Mouse (Mus musculus): ENCODE results near the gene Hykk. TPM values are rescaled to one million over a fixed set of nuclear protein-coding genes. Genes with fewer than 3 reads are reported as not detected.
"Not testable (repeated sequence)": the region's sequence is repeated elsewhere in the genome, so short reads cannot be mapped to it uniquely, and the experiment has no call there.

Hykk gene
- polyA plus RNA-seq, 1 experiment from 2014 or later, result 9.5 TPM

DNA sequence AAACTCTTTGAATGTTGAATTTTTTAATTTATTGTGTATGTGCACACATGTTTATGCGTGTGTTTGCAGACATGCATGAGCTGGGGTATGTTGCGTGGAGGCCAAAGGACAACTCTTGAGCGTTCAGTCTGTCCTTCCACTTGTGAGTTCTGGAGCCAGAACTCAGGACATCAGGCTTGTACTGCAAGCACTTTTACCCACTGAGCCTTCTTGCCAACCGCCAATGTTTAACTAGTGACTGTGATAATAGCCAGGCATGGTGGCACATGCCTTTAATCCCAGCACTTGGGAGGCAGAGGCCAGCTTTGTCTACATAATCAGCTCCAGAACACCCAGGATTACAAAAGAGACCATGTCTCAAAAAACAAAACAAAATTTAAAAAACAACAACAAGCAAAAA, 25.0 kb downstream of the Hykk start:
- H3K4me3 ChIP-seq (replicated peaks), result no peak overlapping the region
- ATAC-seq (replicated peaks; ENCODE audit: low FRiP score), result no peak
- WGBS, result 92% methylated on average over 4 of the region's 4 CpGs

DNA sequence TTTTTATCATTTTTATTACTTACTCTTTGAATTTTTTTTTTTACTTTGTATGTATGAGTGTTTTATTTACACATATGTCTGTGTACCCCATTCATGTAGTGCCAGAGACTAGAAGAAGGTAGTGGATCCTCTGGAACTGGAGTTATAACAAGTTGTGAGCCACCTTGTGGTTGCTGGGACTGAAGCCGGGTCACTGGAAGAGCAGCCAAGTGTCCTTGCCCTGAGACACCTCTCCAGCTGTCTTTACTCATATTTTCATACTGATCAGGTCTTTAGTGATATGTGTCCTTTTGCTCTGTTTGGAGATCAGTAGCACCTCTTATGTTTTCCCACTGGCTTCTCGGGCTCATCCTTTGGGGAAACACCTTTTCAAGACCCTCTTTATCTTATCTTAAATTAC, 27.4 kb downstream of the Hykk start:
- ATAC-seq (replicated peaks; ENCODE audit: low FRiP score), result no peak
- no peak overlapping the region for H3K4me3 ChIP-seq (replicated peaks)
- 70% methylated on average over 2 of the region's 2 CpGs for WGBS
- no peaks in the 10 kb centered on the region for H3K36me3 ChIP-seq
- H3K4me2 ChIP-seq, result no peak overlapping the region
- no peak overlapping the region for H3K9ac ChIP-seq
- H3K27ac ChIP-seq, result no peak overlapping the region
- no peaks in the 10 kb centered on the region for H3K9me3 ChIP-seq (replicated peaks)
- no peaks in the 10 kb centered on the region for H3K4me1 ChIP-seq
- no peaks in the 10 kb centered on the region for H3K27me3 ChIP-seq

More for the DNA sequence above, 25.0 kb downstream of the Hykk start:
- H3K27ac ChIP-seq, result no peak overlapping the region
- H3K9me3 ChIP-seq (replicated peaks), result no peaks in the 10 kb centered on the region
- no peaks in the 10 kb centered on the region for H3K27me3 ChIP-seq
- H3K9ac ChIP-seq, result no peak overlapping the region
- no peaks in the 10 kb centered on the region for H3K36me3 ChIP-seq
- H3K4me1 ChIP-seq, result no peaks in the 10 kb centered on the region
- H3K4me2 ChIP-seq, result no peak overlapping the region

DNA sequence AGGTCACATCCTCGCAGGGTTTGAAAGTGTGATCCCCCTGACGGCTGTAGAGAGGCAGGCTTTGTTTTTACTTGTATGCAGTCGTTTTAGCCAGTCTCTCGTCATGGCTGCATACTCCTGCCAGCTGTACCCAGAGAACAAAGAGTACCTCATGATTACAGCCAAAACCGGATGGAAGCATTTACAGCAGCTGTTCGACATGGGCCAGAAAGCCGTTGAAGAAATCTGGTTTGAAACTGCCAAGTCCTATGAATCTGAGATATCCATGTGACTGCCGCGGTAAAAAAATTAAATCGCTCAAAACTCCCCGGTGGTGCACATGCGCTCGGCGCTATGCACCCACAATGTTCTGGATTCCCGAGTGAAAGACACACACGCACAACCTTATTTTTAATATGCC, 29.2 kb downstream of the Hykk start:
- ATAC-seq (replicated peaks; ENCODE audit: low FRiP score), result no peak
- Histone ChIP-seq H3K4me1 (peaks cover under 1% of the 10 kb centered on the region; the same call in 1 of the 2 replicates), H3K27ac (no peak overlapping the region), H3K4me3 (replicated peaks) (no peak overlapping the region), H3K4me2 (no peak overlapping the region), H3K27me3 (no peaks in the 10 kb centered on the region), H3K9ac (no peak overlapping the region), H3K36me3 (no peaks in the 10 kb centered on the region), H3K9me3 (replicated peaks) (no peaks in the 10 kb centered on the region)
- WGBS, result 72% methylated on average over 16 of the region's 16 CpGs

DNA sequence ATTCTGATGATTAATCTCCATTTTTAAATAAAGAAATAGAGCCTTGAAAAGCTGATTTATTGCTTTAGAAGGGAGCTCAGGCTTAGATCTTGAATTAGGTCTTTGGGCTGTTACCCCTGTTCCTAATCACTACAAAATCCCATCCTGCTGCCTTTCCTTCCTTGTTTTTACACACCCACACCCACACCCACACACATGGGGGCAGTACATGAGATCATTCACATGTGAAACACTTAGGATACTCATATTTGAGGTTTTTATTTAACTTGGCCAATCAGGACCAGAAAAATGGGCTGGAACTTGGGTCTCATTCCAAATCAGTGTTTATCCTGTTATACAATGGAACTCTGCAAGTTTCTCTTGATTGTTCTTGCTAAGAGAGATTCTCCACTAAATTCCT, 32.4 kb downstream of the Hykk start:
- Histone ChIP-seq H3K27ac (no peak overlapping the region), H3K4me3 (replicated peaks) (no peak overlapping the region), H3K4me2 (no peak overlapping the region), H3K36me3 (peaks cover 22% of the 10 kb centered on the region), H3K9ac (no peak overlapping the region), H3K27me3 (no peaks in the 10 kb centered on the region), H3K9me3 (replicated peaks) (no peaks in the 10 kb centered on the region), H3K4me1 (peaks cover 13% of the 10 kb centered on the region)
- ATAC-seq (replicated peaks; ENCODE audit: low FRiP score), result no peak

DNA sequence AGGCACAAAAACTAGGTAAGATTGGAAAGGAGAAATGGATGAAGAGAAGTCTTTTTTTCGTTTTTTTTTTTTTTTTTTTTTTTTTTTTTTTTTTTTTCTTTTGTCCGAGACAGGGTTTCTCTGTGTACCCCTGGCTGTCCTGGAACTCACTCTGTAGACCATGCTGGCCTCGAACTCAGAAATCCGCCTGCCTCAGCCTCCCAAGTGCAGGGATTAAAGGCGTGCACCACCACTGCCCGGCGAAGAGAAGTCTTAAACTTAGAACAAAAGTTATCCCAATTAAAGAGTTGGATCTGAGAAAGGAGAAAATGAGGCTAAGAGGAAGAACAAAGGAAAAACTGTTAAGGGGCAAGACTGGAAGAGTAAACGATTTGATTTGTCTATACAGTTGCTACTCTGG, 33.1 kb downstream of the Hykk start:
- WGBS, result 41% methylated on average over 8 of the region's 8 CpGs
- H3K4me2 ChIP-seq, result peak overlapping the region; percentile 77
- H3K9me3 ChIP-seq (replicated peaks); H3K27me3 ChIP-seq: not testable (repeated sequence)
- H3K9ac ChIP-seq, result peak overlapping the region; percentile 19; the same call in 1 of the 2 replicates
- peak overlapping the region; percentile 95 for H3K4me3 ChIP-seq (replicated peaks)
- peaks cover 28% of the 10 kb centered on the region for H3K36me3 ChIP-seq
- ATAC-seq (replicated peaks; ENCODE audit: low FRiP score), result 0 out of 2 replicates have a peak, but pooled peaks have one; percentile 7
- H3K27ac ChIP-seq, result peak overlapping the region; percentile 98
- H3K4me1 ChIP-seq, result peaks cover 13% of the 10 kb centered on the region

DNA sequence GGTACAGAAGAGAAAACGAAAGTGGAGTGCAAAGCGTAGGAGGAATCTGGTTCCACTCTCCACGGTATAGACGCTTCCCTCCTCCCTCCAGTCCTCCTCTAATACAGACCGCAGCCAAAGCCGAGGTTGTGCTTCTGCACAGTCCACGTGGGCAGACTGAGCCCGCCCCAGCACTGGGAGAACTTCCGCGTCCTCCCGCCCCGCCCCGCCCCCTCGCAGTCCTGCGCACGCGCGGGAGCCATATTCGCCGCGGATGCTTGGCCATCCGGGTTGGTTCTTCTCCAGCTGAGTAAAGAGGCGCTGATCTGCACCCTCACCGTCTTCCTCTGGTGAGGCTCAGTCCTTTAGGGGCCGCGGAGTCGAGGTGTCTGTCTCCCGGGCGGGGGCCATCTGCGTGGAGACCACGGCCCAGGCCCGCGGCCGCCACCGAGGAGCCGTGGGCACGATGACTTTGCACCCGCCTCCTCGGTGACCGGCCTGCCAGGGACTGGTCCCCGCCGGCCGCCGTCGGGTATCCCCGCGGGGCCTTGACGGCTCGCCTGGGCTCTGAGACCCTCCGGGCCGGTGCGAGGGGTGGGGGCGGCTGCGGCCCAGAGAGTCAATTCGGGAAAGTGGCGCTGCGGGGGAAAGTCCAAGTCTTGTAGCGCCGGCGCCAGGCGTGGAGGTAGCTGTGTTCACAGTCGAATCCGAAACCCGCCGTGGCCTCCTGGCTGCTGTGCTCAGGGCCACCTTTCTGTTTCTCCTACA, 33.7 kb downstream of the Hykk start, which contains the start of the genes Psma4 and AY074887:
Gene Psma4 (plus strand): TSS at position 216 of the 747 bp plus-strand sequence.
Gene AY074887 (minus strand): TSS at position 424 of the 747 bp plus-strand sequence.
- Histone ChIP-seq H3K4me3 (replicated peaks) (peak within 1 kb of the TSS; percentile 95), H3K36me3 (peaks cover 34% of the 10 kb centered on the region), H3K9ac (peak within 1 kb of the TSS; percentile 90), H3K27me3 (no peaks in the 10 kb centered on the region), H3K4me1 (peaks cover 15% of the 10 kb centered on the region), H3K9me3 (replicated peaks) (no peaks in the 10 kb centered on the region), H3K27ac (peak within 1 kb of the TSS; percentile 98), H3K4me2 (peak within 1 kb of the TSS; percentile 77)
- peak; percentile 100 for ATAC-seq (replicated peaks; ENCODE audit: low FRiP score)
- WGBS, result under 1% methylated on average over 65 of the region's 65 CpGs

DNA sequence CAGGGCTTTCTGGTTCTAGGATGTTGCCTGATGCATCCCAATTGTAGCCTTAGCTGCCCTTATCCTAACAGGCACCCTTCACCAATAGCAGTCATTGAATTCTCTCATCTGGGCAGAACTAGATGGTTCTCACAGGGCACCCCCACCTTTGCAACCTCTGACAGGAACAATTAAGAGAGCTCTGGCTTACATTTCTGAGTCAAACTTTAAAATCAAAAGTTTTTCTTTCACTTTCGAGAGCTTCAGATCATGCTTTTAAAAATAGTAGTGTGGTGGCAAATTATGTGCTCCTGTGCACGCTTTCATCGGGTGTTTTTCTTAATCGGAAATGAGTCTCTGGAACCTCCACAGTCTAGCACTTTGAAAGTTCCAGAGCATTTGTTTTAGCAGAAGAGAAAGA, 44.0 kb downstream of the Hykk start:
- Histone ChIP-seq H3K9ac (no peak overlapping the region), H3K36me3 (peaks cover 39% of the 10 kb centered on the region), H3K9me3 (replicated peaks) (no peaks in the 10 kb centered on the region), H3K4me1 (no peaks in the 10 kb centered on the region), H3K27ac (no peak overlapping the region), H3K4me2 (no peak overlapping the region), H3K4me3 (replicated peaks) (no peak overlapping the region), H3K27me3 (no peaks in the 10 kb centered on the region)
- WGBS, result 91% methylated on average over 4 of the region's 4 CpGs
- no peak for ATAC-seq (replicated peaks; ENCODE audit: low FRiP score)

DNA sequence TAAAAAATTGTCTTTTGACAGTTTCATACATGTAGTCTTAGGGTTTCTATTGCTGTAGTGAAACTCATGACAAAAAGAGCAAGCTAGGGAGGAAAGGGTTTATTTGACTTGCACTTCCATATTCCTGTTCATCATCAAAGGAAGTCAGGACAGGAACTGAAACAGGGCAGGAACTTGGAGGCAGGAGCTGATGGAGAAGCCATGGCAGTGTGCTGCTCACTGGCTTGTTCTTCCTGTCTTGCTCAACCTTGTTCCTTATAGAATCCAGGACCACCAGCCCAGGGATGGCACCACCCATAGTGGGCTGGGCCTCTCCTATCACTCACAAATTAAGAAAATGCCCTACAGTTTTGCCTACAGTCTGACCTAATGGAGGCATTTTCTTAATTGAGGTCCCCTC, 46.6 kb downstream of the Hykk start:
- no peak overlapping the region for H3K27ac ChIP-seq
- H3K9ac ChIP-seq, result no peak overlapping the region
- no peak overlapping the region for H3K4me2 ChIP-seq
- no peaks in the 10 kb centered on the region for H3K27me3 ChIP-seq
- ATAC-seq (replicated peaks; ENCODE audit: low FRiP score), result no peak
- no peaks in the 10 kb centered on the region for H3K9me3 ChIP-seq (replicated peaks)
- no peaks in the 10 kb centered on the region for H3K4me1 ChIP-seq
- H3K4me3 ChIP-seq (replicated peaks), result no peak overlapping the region
- H3K36me3 ChIP-seq, result peaks cover 15% of the 10 kb centered on the region

DNA sequence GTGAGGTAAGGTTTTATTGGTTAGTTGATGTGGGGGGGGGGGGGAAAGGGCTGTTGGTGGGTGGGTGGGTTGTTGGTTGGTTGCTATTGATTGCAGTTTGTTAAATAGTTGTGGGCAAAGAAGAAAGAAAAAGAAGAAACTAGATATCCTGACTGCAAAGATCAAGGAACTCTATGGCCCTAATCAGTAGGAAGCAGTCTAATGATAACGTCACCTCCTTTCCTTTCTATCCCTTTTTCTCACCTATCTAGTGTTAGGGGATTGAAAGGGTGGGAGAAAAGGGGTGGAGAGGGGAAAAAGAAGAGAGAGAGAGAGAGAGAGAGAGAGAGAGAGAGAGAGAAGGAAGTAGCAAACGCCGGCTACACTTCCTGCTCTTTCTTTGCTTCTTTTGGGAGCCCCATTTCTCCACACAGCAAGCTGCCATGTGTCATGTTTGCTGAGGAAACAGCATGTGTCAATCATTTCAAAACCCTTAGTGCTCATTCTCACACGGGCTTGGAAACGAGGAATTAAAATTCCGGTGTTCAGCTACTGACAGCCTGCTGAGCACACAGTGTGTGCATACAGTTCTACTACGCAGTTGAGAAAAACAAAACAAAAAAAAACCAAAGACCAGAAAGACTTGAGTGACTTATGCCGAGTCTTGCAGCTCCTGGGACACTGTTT, 53.0 kb downstream of the Hykk start:
- no peak overlapping the region for H3K9ac ChIP-seq
- H3K9me3 ChIP-seq (replicated peaks), result no peaks in the 10 kb centered on the region
- WGBS, result 70% methylated on average over 8 of the region's 8 CpGs
- no peak overlapping the region for H3K4me3 ChIP-seq (replicated peaks)
- H3K27me3 ChIP-seq, result no peaks in the 10 kb centered on the region
- H3K4me1 ChIP-seq, result no peaks in the 10 kb centered on the region
- ATAC-seq (replicated peaks; ENCODE audit: low FRiP score), result no peak
- no peaks in the 10 kb centered on the region for H3K36me3 ChIP-seq
- H3K4me2 ChIP-seq, result no peak overlapping the region
- H3K27ac ChIP-seq, result no peak overlapping the region

DNA sequence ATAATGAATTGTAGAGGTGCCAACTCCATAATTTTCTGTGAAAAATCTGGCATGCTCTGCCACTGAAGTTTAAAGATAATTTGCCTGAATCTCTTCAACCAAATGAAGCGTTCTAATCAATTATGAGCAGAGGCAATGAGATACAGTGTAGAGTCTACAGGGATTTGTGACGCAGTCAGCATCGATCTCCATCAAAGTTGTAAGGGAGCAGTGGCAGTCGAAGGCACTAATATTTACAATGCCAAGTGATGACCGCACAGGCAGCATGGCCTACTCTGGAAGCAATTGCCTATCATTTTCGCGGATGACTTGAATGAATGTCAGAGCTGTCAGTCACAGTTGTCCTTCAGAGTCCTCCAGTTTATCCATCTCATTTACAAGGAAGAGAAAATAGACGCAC, 63.6 kb downstream of the Hykk start, which contains the start of gene Chrna5:
Gene Chrna5 (plus strand): TSS at position 207 of the 400 bp plus-strand sequence.
- whole genome bisulfite sequencing, result 74% methylated on average over 8 of the region's 8 CpGs
- Histone ChIP-seq H3K4me2 (peak within 1 kb of the TSS; percentile 96), H3K9ac (peak within 1 kb of the TSS; percentile 43), H3K36me3 (no peaks in the 10 kb centered on the region), H3K4me3 (replicated peaks) (peak within 1 kb of the TSS; percentile 60), H3K4me1 (peaks cover 19% of the 10 kb centered on the region), H3K9me3 (replicated peaks) (no peaks in the 10 kb centered on the region), H3K27ac (no peak within 1 kb of the TSS), H3K27me3 (peaks cover 65% of the 10 kb centered on the region)
- no peak for ATAC-seq (replicated peaks; ENCODE audit: low FRiP score)

DNA sequence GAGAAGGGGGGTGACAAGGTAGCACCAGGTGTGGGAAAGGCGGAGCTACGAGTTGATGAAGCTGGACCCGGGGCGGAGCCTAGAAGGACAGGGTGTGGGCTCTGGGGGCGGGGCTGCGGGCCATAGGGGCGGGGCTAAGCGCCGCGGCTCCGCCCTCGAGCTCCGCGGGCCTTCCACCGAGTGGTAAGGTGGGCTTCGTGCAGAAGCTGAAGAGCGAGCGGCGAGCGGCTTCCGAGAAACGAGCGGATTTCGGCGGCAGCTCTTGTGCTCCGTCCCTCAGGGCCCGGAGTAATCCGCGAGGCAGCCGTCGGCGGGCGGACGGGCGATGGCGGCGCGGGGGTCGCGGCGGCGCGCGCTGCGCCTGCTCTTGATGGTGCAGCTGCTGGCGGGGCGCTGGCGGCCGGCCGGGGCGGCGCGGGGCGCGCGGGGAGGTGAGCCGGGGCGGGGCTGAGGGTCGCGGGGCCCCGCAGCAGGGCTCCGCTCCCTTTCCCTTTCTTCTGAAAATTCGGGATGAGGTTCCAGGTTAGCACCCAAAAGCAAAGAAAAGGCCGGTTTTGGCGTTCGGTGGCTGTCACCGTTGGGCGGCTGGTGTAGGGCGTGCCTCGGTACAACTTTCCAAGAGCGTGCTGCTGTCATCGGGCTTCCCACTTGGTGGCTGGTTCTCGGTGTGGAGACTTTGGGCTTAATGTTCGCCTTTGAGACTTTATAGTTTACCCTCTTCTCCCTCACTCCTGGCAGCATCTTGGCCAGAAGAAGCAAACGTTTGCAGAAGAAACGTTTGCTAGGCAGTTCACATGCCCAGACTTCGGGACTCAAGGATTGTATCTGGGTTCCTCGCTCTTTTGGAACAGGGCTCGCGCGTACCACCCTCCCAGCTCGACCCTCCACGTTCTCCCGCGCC, 64.5 kb downstream of the Hykk start:
- Histone ChIP-seq H3K9ac (peak overlapping the region; percentile 43), H3K4me1 (peaks cover 19% of the 10 kb centered on the region), H3K27me3 (peaks cover 63% of the 10 kb centered on the region), H3K4me3 (replicated peaks) (peak overlapping the region; percentile 60), H3K9me3 (replicated peaks) (no peaks in the 10 kb centered on the region), H3K4me2 (peak overlapping the region; percentile 96), H3K27ac (no peak overlapping the region), H3K36me3 (no peaks in the 10 kb centered on the region)
- peak; percentile 92 for ATAC-seq (replicated peaks; ENCODE audit: low FRiP score)
- WGBS, result 1% methylated on average over 83 of the region's 85 CpGs

DNA sequence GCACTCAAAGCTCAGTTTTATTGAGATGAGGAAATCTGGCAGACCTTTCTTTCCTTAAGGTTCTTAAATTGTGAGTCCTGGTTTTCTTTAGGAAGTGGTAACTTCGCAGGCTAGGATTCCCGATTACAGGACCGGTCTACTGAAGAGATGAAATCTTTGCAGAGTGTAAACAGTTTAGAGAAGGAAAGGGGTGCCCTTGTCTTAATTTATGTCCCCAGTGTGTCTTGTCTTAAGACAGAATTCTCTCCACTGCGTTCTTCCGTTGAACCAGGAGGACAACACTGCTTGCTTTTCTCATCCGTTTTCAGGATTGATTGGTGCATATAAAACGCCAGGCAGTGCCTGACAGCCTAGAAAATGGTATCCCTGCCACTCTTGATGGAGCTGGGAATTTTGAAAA, 65.3 kb downstream of the Hykk start:
- peaks cover 63% of the 10 kb centered on the region for H3K27me3 ChIP-seq
- peaks cover 19% of the 10 kb centered on the region for H3K4me1 ChIP-seq
- H3K36me3 ChIP-seq, result no peaks in the 10 kb centered on the region
- H3K9ac ChIP-seq, result no peak overlapping the region
- H3K27ac ChIP-seq, result no peak overlapping the region
- H3K4me2 ChIP-seq, result peak overlapping the region; percentile 96
- ATAC-seq (replicated peaks; ENCODE audit: low FRiP score), result no peak
- WGBS, result 5% methylated on average over 7 of the region's 7 CpGs
- H3K4me3 ChIP-seq (replicated peaks), result peak overlapping the region; percentile 60
- no peaks in the 10 kb centered on the region for H3K9me3 ChIP-seq (replicated peaks)
